17 mouse cellular contexts compared by ENCODE assay signal in genomic region chr19:28714674-28715073, GRCm38 (mm10). TPM values are rescaled to one million over a fixed set of nuclear protein-coding genes. Genes with fewer than 3 reads are reported as not detected.
DNase-seq lines count a peak whose midpoint lies in the region; ATAC-seq lines count a peak whose summit lies in the region.
"Had no signal": no experiment of that assay in that cellular context is flagged by ENCODE, and none has a peak within 500 bp of the region (broad histone marks: within the 10 kb centered on the region; RNA-seq: fewer than 3 reads in every experiment).

No protein-coding gene starts in this region.

- H3K27me3 ChIP-seq in heart, embryonic 10.5 days (ENCODE audit: insufficient read depth, poor library complexity, severe bottlenecking): no peaks in the 10 kb centered on the region
- no peaks in the 10 kb centered on the region for H3K27me3 ChIP-seq in midbrain, embryonic 16.5 days (ENCODE audit: control insufficient read depth, insufficient read depth, low read depth, low read length)
- H3K27me3 ChIP-seq: forebrain, embryonic 15.5 days; hindbrain, embryonic 15.5 days; Patski had no signal

- DNase-seq in heart, adult 11 months: peak; percentile 82
- DNase-seq in heart, embryonic 10.5 days (ENCODE audit: low spot score): no peak
- peak; percentile 24 for DNase-seq in kidney, postnatal 10 days
- DNase-seq in kidney, postnatal 36 days: no peak
- DNase-seq in lung, postnatal 10 days: peak; percentile 15
- peak; percentile 8 to 29 for DNase-seq in lung, postnatal 4 days
- DNase-seq: adrenal gland, adult 2 months; adrenal gland, postnatal 25 days; cerebellum, adult 2 months; cerebellum, postnatal 10 days; gastrocnemius, postnatal 10 days; heart, adult 2 months had no signal

- H3K27ac ChIP-seq in heart, embryonic 10.5 days: no peak overlapping the region
- no peak overlapping the region for H3K27ac ChIP-seq in midbrain, embryonic 16.5 days (ENCODE audit: low read length)
- H3K27ac ChIP-seq: forebrain, embryonic 15.5 days; heart, adult 2 months; hindbrain, embryonic 10.5 days; hindbrain, embryonic 15.5 days had no signal

- ATAC-seq in midbrain, embryonic 16.5 days: no peak
- ATAC-seq: forebrain, embryonic 15.5 days; Patski had no signal

- H3K36me3 ChIP-seq in heart, embryonic 10.5 days: no peaks in the 10 kb centered on the region
- H3K36me3 ChIP-seq in midbrain, embryonic 16.5 days (ENCODE audit: control insufficient read depth, insufficient read depth, low read length): no peaks in the 10 kb centered on the region
- H3K36me3 ChIP-seq: forebrain, embryonic 15.5 days; hindbrain, embryonic 10.5 days; hindbrain, embryonic 15.5 days had no signal

- H3K4me2 ChIP-seq in midbrain, embryonic 16.5 days (ENCODE audit: low read length): no peak overlapping the region
- H3K4me2 ChIP-seq: forebrain, embryonic 15.5 days; hindbrain, embryonic 15.5 days had no signal

- no peak overlapping the region for H3K9ac ChIP-seq in midbrain, embryonic 16.5 days (ENCODE audit: low read depth, low read length)
- H3K9ac ChIP-seq: forebrain, embryonic 15.5 days; hindbrain, embryonic 15.5 days had no signal

- H3K9me3 ChIP-seq in heart, embryonic 10.5 days: no peaks in the 10 kb centered on the region
- H3K9me3 ChIP-seq in midbrain, embryonic 16.5 days (replicated peaks; ENCODE audit: control insufficient read depth, low read length, poor library complexity, severe bottlenecking): no peaks in the 10 kb centered on the region
- H3K9me3 ChIP-seq: forebrain, embryonic 15.5 days; hindbrain, embryonic 10.5 days; hindbrain, embryonic 15.5 days had no signal

- WGBS in heart, embryonic 10.5 days: 79% methylated on average over 4 of the region's 4 CpGs
- 84% methylated on average over 4 of the region's 4 CpGs for WGBS in midbrain, embryonic 16.5 days

- H3K4me1 ChIP-seq in heart, embryonic 10.5 days: no peaks in the 10 kb centered on the region
- no peaks in the 10 kb centered on the region for H3K4me1 ChIP-seq in midbrain, embryonic 16.5 days (ENCODE audit: control insufficient read depth, insufficient read depth, low read length)
- H3K4me1 ChIP-seq: forebrain, embryonic 15.5 days; hindbrain, embryonic 10.5 days; hindbrain, embryonic 15.5 days had no signal

- H3K4me3 ChIP-seq in heart, embryonic 10.5 days: no peak overlapping the region
- H3K4me3 ChIP-seq in midbrain, embryonic 16.5 days (ENCODE audit: low read depth, low read length): no peak overlapping the region
- H3K4me3 ChIP-seq: forebrain, embryonic 15.5 days; heart, adult 2 months; hindbrain, embryonic 10.5 days; hindbrain, embryonic 15.5 days had no signal

RNA-seq across cellular contexts. Expression of gene Glis3, which starts 34.8 kb away (rescaled TPM):
- 0.99 and 1.4 TPM in 2 replicates for polyA plus RNA-seq in heart, embryonic 10.5 days (2016; fragmentation: Nextera tagmentation; extraction: Ambion mirVana)
- 2.5 and 2.7 TPM in 2 replicates for polyA plus RNA-seq in midbrain, embryonic 16.5 days (2015; fragmentation: Nextera tagmentation; extraction: Ambion mirVana)

Comparison
In these comparisons a context has a peak if more than half of its experiments do, and no peak if none do; other contexts are left out.
1. DNase-seq: peak in heart, adult 11 months (single experiment), kidney, postnatal 10 days (single experiment), lung, postnatal 10 days (single experiment) and lung, postnatal 4 days (2 of 2); none in heart, embryonic 10.5 days (single experiment) and kidney, postnatal 36 days (0 of 2).